Mouse (Mus musculus) ES-E14 (cell line): ENCODE measurements at regions not wholly inside any gene's neighbourhood (a gene's known extent, or its start where the extent isn't known, plus 50 kb on each side); places are given as distances from the start of the nearest gene placed in this dataset.

Experiments
- CHD2 ChIP-seq: IDR thresholded peaks from 2 replicates; pipeline ENCODE4 v1.6.1; 2014; ENCODE audit warnings: mild to moderate bottlenecking, low read depth, low read length, inconsistent platforms
- HCFC1 ChIP-seq: IDR thresholded peaks from 2 replicates; pipeline ENCODE4 v1.6.1; 2012; ENCODE audit warnings: low read length, inconsistent platforms, borderline replicate concordance; ENCODE audit not compliant: insufficient read depth
- MAFK ChIP-seq: IDR thresholded peaks from 2 replicates; pipeline ENCODE4 v1.6.1; 2014; ENCODE audit warnings: mild to moderate bottlenecking, low read depth, low read length, inconsistent platforms; ENCODE audit not compliant: insufficient read depth
- ZC3H11A ChIP-seq: IDR thresholded peaks from 2 replicates; pipeline ENCODE4 v1.6.1; 2012; ENCODE audit warnings: low read depth, mild to moderate bottlenecking, inconsistent platforms, low read length, borderline replicate concordance
- ZNF384 ChIP-seq: IDR thresholded peaks from 2 replicates; pipeline ENCODE4 v1.6.1; 2012; ENCODE audit warnings: low read depth, low read length, inconsistent platforms

DNA sequence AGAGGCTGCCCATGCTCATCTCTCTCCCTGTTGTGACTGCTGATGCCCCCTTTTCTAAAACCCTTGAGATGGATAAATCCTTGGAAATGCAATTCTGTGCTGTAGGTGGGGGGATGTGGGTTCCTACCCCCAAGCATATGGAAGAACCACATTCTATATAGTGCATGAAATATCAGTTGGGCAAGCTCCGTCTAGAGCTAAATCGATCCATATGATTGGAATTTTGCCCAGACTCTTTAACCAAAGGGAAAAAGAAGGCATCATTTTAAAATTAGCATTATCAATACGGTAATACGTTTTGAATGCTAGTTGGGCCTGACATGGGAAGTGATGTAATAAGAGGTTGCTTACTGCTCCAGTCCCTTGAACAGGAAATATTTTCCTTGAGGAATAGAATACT lies 411.1 kb upstream of the Sox9 start:
- TF ChIP-seq HCFC1 (no peak), ZC3H11A (no peak), CHD2 (no peak), MAFK (no peak), ZNF384 (no peak)
